Mouse (Mus musculus): Measurements from ENCODE around the gene Sh3kbp1. TPM values are rescaled to one million over a fixed set of nuclear protein-coding genes. Genes with fewer than 3 reads are reported as not detected.

The Sh3kbp1 gene
- polyA plus RNA-seq, 1 experiment from 2014 or later, result 28.5 TPM

GRCm38 (mm10) chrX:159840225-159840624, 213.2 kb downstream of the Sh3kbp1 start:
- no peak overlapping the region for H3K4me2 ChIP-seq (ENCODE audit: low read depth, low read length, severe bottlenecking)
- no peaks in the 10 kb centered on the region for H3K4me1 ChIP-seq (replicated peaks; ENCODE audit: control insufficient read depth, insufficient read depth, low read length)
- peaks cover 5% of the 10 kb centered on the region; the same call in 1 of the 2 replicates for H3K27me3 ChIP-seq (ENCODE audit: control insufficient read depth, insufficient read depth, low read length)
- H3K27ac ChIP-seq (ENCODE audit: low read depth, low read length), result no peak overlapping the region
- ATAC-seq (replicated peaks; ENCODE audit: low FRiP score) (no peak), DNase-seq (ENCODE audit: low spot score) (no peak)
- no peak overlapping the region for H3K4me3 ChIP-seq (ENCODE audit: low read depth, low read length)
- no peaks in the 10 kb centered on the region for H3K36me3 ChIP-seq (ENCODE audit: control insufficient read depth, insufficient read depth, low read length)
- no peak overlapping the region for H3K9ac ChIP-seq (ENCODE audit: low read length)
- 65% methylated on average over 7 of the region's 7 CpGs for WGBS
- no peaks in the 10 kb centered on the region for H3K9me3 ChIP-seq (ENCODE audit: control insufficient read depth, low read length)

- Histone ChIP-seq H3K4me1 (replicated peaks; ENCODE audit: control insufficient read depth, insufficient read depth, low read length) (no peaks in the 10 kb centered on the region), H3K27ac (ENCODE audit: low read depth, low read length) (no peak overlapping the region), H3K4me3 (ENCODE audit: low read depth, low read length) (no peak overlapping the region), H3K36me3 (ENCODE audit: control insufficient read depth, insufficient read depth, low read length) (no peaks in the 10 kb centered on the region), H3K27me3 (ENCODE audit: control insufficient read depth, insufficient read depth, low read length) (no peaks in the 10 kb centered on the region; the same call in 1 of the 2 replicates), H3K9ac (ENCODE audit: low read length) (no peak overlapping the region), H3K9me3 (ENCODE audit: control insufficient read depth, low read length) (no peaks in the 10 kb centered on the region), H3K4me2 (ENCODE audit: low read depth, low read length, severe bottlenecking) (no peak overlapping the region)
- WGBS, result 92% methylated on average over 8 of the region's 8 CpGs
- no peak for ATAC-seq (replicated peaks; ENCODE audit: low FRiP score)
- DNase-seq (ENCODE audit: low spot score), result no peak
These were observed 223.7 kb downstream of the Sh3kbp1 start for GRCm38 (mm10) chrX:159850722-159851121.

DNA sequence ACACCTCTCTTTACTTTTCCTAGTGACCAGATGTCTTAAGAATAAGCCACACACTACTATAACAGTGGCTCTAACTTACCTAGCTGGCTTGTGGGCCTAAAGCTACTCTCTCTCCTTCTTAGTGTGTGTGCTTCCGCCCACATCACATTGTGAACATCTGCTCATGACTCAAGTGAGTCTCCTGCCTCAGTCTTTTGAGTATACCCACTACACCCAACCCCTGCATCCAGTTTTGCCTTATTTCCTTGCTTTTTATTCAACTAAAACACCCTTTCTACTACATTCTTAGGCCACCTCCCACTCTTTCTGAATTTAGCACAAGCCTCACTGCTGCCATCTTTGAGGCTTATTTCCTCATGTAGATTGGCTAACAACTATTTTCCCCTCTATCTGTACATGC, 229.8 kb downstream of the Sh3kbp1 start:
- 81% methylated on average over 1 of the region's 1 CpGs for WGBS
- Histone ChIP-seq H3K27me3 (ENCODE audit: control insufficient read depth, insufficient read depth, low read length) (peaks cover 3% of the 10 kb centered on the region), H3K9me3 (ENCODE audit: control insufficient read depth, low read length) (no peaks in the 10 kb centered on the region)

DNA sequence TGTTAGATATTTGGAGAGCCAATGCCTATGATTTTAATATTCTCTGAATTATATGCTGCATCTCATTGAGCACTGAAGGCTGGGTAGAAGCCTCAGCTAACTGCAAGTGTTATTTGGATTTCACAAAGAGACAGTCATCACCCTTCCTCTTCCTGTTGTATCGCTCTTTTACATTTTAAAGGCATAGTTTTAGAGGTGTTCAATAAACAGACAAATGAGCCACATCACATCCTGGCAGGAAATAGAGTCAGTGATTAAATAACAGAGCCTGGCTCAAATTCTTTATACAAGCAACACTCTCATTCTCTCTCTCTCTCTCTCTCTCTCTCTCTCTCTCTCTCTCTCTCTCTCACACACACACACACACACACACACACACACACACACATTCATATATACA, 231.1 kb downstream of the Sh3kbp1 start:
- 73% methylated on average over 1 of the region's 1 CpGs for WGBS
- no peaks in the 10 kb centered on the region for H3K36me3 ChIP-seq (ENCODE audit: control insufficient read depth, insufficient read depth, low read length)
- no peak overlapping the region for H3K4me3 ChIP-seq (ENCODE audit: low read depth, low read length)
- no peak overlapping the region for H3K4me2 ChIP-seq (ENCODE audit: low read depth, low read length, severe bottlenecking)
- H3K9ac ChIP-seq (ENCODE audit: low read length), result no peak overlapping the region
- no peak for DNase-seq (ENCODE audit: low spot score)
- H3K27me3 ChIP-seq (ENCODE audit: control insufficient read depth, insufficient read depth, low read length), result peaks cover 3% of the 10 kb centered on the region
- no peak overlapping the region for H3K27ac ChIP-seq (ENCODE audit: low read depth, low read length)
- no peaks in the 10 kb centered on the region for H3K9me3 ChIP-seq (ENCODE audit: control insufficient read depth, low read length)
- H3K4me1 ChIP-seq (replicated peaks; ENCODE audit: control insufficient read depth, insufficient read depth, low read length), result no peaks in the 10 kb centered on the region
- no peak for ATAC-seq (replicated peaks; ENCODE audit: low FRiP score)

More for the DNA sequence above, 229.8 kb downstream of the Sh3kbp1 start:
- H3K27ac ChIP-seq (ENCODE audit: low read depth, low read length), result no peak overlapping the region
- DNase-seq (ENCODE audit: low spot score) (no peak), ATAC-seq (replicated peaks; ENCODE audit: low FRiP score) (no peak)
- H3K4me2 ChIP-seq (ENCODE audit: low read depth, low read length, severe bottlenecking), result no peak overlapping the region
- H3K4me3 ChIP-seq (ENCODE audit: low read depth, low read length), result no peak overlapping the region
- H3K9ac ChIP-seq (ENCODE audit: low read length), result no peak overlapping the region
- no peaks in the 10 kb centered on the region for H3K36me3 ChIP-seq (ENCODE audit: control insufficient read depth, insufficient read depth, low read length)
- no peaks in the 10 kb centered on the region for H3K4me1 ChIP-seq (replicated peaks; ENCODE audit: control insufficient read depth, insufficient read depth, low read length)

DNA sequence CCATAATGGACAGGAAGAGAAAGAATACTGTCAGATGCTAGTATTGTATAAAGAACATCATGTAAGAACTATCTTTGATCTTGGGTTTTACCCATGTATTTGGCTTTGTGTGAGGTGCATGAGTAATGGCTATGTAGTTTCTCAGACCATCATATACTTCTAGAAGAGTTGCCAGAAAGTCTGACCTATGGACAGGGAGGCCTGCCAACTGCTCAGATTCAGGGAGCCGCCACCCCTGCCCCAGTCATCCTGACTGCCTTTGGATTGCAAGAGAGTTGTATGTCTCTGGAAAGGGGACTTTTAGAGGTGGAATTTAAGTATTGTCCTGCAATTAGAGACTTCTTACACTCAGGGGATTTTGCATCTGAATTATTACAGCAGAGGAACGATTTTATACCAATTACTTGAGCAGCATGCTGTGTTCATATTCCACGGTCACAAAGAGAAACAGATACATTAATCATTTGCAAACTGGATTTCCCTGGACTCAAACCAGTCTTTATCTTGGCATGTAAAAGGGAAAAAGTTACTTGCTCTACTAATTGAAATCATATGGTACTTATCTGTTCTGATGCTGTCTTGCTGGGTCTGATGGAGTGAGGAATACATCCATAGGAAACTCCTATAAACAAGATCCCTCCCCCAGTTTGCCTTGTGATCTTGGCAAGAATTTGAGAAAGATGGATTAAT, 233.9 kb downstream of the Sh3kbp1 start:
- no peak overlapping the region for H3K27ac ChIP-seq (ENCODE audit: low read depth, low read length)
- 84% methylated on average over 3 of the region's 3 CpGs for WGBS
- no peak for ATAC-seq (replicated peaks; ENCODE audit: low FRiP score)
- no peak overlapping the region for H3K9ac ChIP-seq (ENCODE audit: low read length)
- peaks cover 7% of the 10 kb centered on the region for H3K27me3 ChIP-seq (ENCODE audit: control insufficient read depth, insufficient read depth, low read length)
- no peak for DNase-seq (ENCODE audit: low spot score)
- H3K4me3 ChIP-seq (ENCODE audit: low read depth, low read length), result no peak overlapping the region
- no peak overlapping the region for H3K4me2 ChIP-seq (ENCODE audit: low read depth, low read length, severe bottlenecking)
- H3K4me1 ChIP-seq (replicated peaks; ENCODE audit: control insufficient read depth, insufficient read depth, low read length), result no peaks in the 10 kb centered on the region
- no peaks in the 10 kb centered on the region for H3K36me3 ChIP-seq (ENCODE audit: control insufficient read depth, insufficient read depth, low read length)
- no peaks in the 10 kb centered on the region for H3K9me3 ChIP-seq (ENCODE audit: control insufficient read depth, low read length)

- ATAC-seq (replicated peaks; ENCODE audit: low FRiP score) (no peak), DNase-seq (ENCODE audit: low spot score) (no peak)
- Histone ChIP-seq H3K4me1 (replicated peaks; ENCODE audit: control insufficient read depth, insufficient read depth, low read length) (no peaks in the 10 kb centered on the region), H3K4me2 (ENCODE audit: low read depth, low read length, severe bottlenecking) (no peak overlapping the region), H3K9ac (ENCODE audit: low read length) (no peak overlapping the region), H3K27ac (ENCODE audit: low read depth, low read length) (no peak overlapping the region), H3K9me3 (ENCODE audit: control insufficient read depth, low read length) (no peaks in the 10 kb centered on the region), H3K36me3 (ENCODE audit: control insufficient read depth, insufficient read depth, low read length) (no peaks in the 10 kb centered on the region), H3K4me3 (ENCODE audit: low read depth, low read length) (no peak overlapping the region), H3K27me3 (ENCODE audit: control insufficient read depth, insufficient read depth, low read length) (peaks cover 10% of the 10 kb centered on the region; the same call in 1 of the 2 replicates)
- 87% methylated on average over 3 of the region's 3 CpGs for WGBS
These were observed 240.6 kb downstream of the Sh3kbp1 start for GRCm38 (mm10) chrX:159867660-159868059.

DNA sequence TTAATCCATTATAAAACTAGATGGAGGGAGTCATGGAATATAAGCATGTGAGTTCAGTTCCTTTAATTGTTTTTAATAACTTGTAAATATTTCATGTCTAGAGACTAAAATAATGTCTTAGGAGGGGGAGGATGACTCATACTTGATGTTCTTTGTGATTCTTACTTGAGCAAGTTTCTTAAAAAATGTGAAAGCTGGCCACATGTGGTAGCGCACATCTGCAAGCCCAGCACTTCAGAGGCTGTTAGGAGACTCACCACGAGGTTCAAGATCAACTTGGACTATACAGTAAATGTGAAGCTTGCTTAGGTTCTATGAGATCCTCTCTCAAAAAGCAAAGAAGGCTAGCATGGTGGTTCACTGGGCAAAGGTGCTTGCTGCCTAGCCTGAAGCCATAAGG, 245.4 kb downstream of the Sh3kbp1 start:
- H3K9me3 ChIP-seq (ENCODE audit: control insufficient read depth, low read length), result no peaks in the 10 kb centered on the region
- DNase-seq (ENCODE audit: low spot score) (no peak), ATAC-seq (replicated peaks; ENCODE audit: low FRiP score) (no peak)
- H3K27me3 ChIP-seq (ENCODE audit: control insufficient read depth, insufficient read depth, low read length), result peaks cover 6% of the 10 kb centered on the region; the same call in 1 of the 2 replicates
- no peak overlapping the region for H3K27ac ChIP-seq (ENCODE audit: low read depth, low read length)
- no peaks in the 10 kb centered on the region for H3K36me3 ChIP-seq (ENCODE audit: control insufficient read depth, insufficient read depth, low read length)
- H3K4me1 ChIP-seq (replicated peaks; ENCODE audit: control insufficient read depth, insufficient read depth, low read length), result no peaks in the 10 kb centered on the region
- no peak overlapping the region for H3K4me2 ChIP-seq (ENCODE audit: low read depth, low read length, severe bottlenecking)
- no peak overlapping the region for H3K4me3 ChIP-seq (ENCODE audit: low read depth, low read length)
- 92% methylated on average over 2 of the region's 2 CpGs for WGBS
- H3K9ac ChIP-seq (ENCODE audit: low read length), result no peak overlapping the region

- Histone ChIP-seq H3K9me3 (ENCODE audit: control insufficient read depth, low read length) (no peaks in the 10 kb centered on the region), H3K4me2 (ENCODE audit: low read depth, low read length, severe bottlenecking) (no peak overlapping the region), H3K4me1 (replicated peaks; ENCODE audit: control insufficient read depth, insufficient read depth, low read length) (no peaks in the 10 kb centered on the region), H3K9ac (ENCODE audit: low read length) (no peak overlapping the region), H3K4me3 (ENCODE audit: low read depth, low read length) (no peak overlapping the region), H3K27ac (ENCODE audit: low read depth, low read length) (no peak overlapping the region), H3K27me3 (ENCODE audit: control insufficient read depth, insufficient read depth, low read length) (peaks cover 3% of the 10 kb centered on the region; the same call in 1 of the 2 replicates), H3K36me3 (ENCODE audit: control insufficient read depth, insufficient read depth, low read length) (no peaks in the 10 kb centered on the region)
- DNase-seq (ENCODE audit: low spot score), result no peak
- WGBS, result 77% methylated on average over 1 of the region's 1 CpGs
- no peak for ATAC-seq (replicated peaks; ENCODE audit: low FRiP score)
These were observed 250.7 kb downstream of the Sh3kbp1 start for GRCm38 (mm10) chrX:159877770-159878169.

- Histone ChIP-seq H3K4me2 (ENCODE audit: low read depth, low read length, severe bottlenecking) (no peak overlapping the region), H3K27ac (ENCODE audit: low read depth, low read length) (no peak overlapping the region), H3K9me3 (ENCODE audit: control insufficient read depth, low read length) (no peaks in the 10 kb centered on the region), H3K4me3 (ENCODE audit: low read depth, low read length) (no peak overlapping the region), H3K4me1 (replicated peaks; ENCODE audit: control insufficient read depth, insufficient read depth, low read length) (no peaks in the 10 kb centered on the region), H3K36me3 (ENCODE audit: control insufficient read depth, insufficient read depth, low read length) (no peaks in the 10 kb centered on the region), H3K9ac (ENCODE audit: low read length) (no peak overlapping the region), H3K27me3 (ENCODE audit: control insufficient read depth, insufficient read depth, low read length) (peaks cover 2% of the 10 kb centered on the region; the same call in 1 of the 2 replicates)
- DNase-seq (ENCODE audit: low spot score) (no peak), ATAC-seq (replicated peaks; ENCODE audit: low FRiP score) (no peak)
- 69% methylated on average over 3 of the region's 3 CpGs for WGBS
These were observed 252.4 kb downstream of the Sh3kbp1 start for GRCm38 (mm10) chrX:159879455-159879854.

All from forebrain, embryonic 11.5 days (tissue).